Mouse (Mus musculus): ENCODE data around the gene Krt8. TPM values are rescaled to one million over a fixed set of nuclear protein-coding genes. Genes with fewer than 3 reads are reported as not detected.

The Krt8 gene
- total and polyA plus RNA-seq, 3 experiments, result 0.69 to 0.93 TPM; not detected in 1

- Histone ChIP-seq H3K27me3 (ENCODE audit: control insufficient read depth in 1 of 2, insufficient read depth in 2 of 2, low read length in 2 of 2) (no peaks in the 10 kb centered on the region), H3K9ac (ENCODE audit: control insufficient read depth, low read depth, low read length, poor library complexity, severe bottlenecking) (no peak overlapping the region), H3K4me1 (ENCODE audit: control insufficient read depth in 1 of 2, insufficient read depth in 2 of 2, low read length in 2 of 2) (peaks cover 4 to 42% of the 10 kb centered on the region in 2 experiments), H3K27ac (ENCODE audit: control insufficient read depth, low read depth, low read length) (no peak overlapping the region), H3K36me3 (ENCODE audit: control insufficient read depth in 1 of 2, insufficient read depth in 2 of 2, low read length in 2 of 2) (peaks cover 0 to 27% of the 10 kb centered on the region in 2 experiments; a peak in 2 of 4 replicates), H3K79me2 (ENCODE audit: control insufficient read depth, insufficient read depth, low read length, poor library complexity) (no peaks in the 10 kb centered on the region), H3K4me3 (ENCODE audit: control insufficient read depth in 1 of 2, insufficient read depth in 1 of 2, low read depth in 2 of 2, low read length in 2 of 2) (no peak overlapping the region), H3K9me3 (replicated peaks; ENCODE audit: insufficient read depth, low read length) (no peaks in the 10 kb centered on the region)
- DNase-seq (ENCODE audit: low read depth, low spot score), result peak; percentile 50
- TF ChIP-seq TCF12 (IDR thresholded peaks at IDR 0.05; ENCODE audit: low read depth, low read length), result peak; percentile 46; the same call in 1 of the 2 replicates
- TF ChIP-seq EP300 (IDR thresholded peaks at IDR 0.05; ENCODE audit: low read depth in 1 of 2, low read length in 2 of 2), result peak in 1 of 2 experiments; percentile 51; a peak in 2 of 4 replicates
- no peak for TF ChIP-seq CHD1 (IDR thresholded peaks at IDR 0.05; ENCODE audit: low read depth, low read length)
- TF ChIP-seq GATA1 (IDR thresholded peaks at IDR 0.05; ENCODE audit: low read depth, low read length), result peak; percentile 56
- peak; percentile 69; the same call in 1 of the 2 replicates for TF ChIP-seq RCOR1 (IDR thresholded peaks at IDR 0.05; ENCODE audit: low read depth, low read length)
- TF ChIP-seq SMC3 (IDR thresholded peaks at IDR 0.05; ENCODE audit: low read depth, low read length), result no peak
- TF ChIP-seq SIN3A (IDR thresholded peaks at IDR 0.05; ENCODE audit: low read length), result no peak
- TF ChIP-seq ETS1 (IDR thresholded peaks at IDR 0.05; ENCODE audit: low read depth, low read length), result no peak
Observed at GRCm38 (mm10) chr15:102014848-102015247, 10.6 kb upstream of the Krt8 start.

GRCm38 (mm10) chr15:102013651-102014050 lies 9.4 kb upstream of the Krt8 start:
- Histone ChIP-seq H3K9me3 (replicated peaks; ENCODE audit: insufficient read depth, low read length) (no peaks in the 10 kb centered on the region), H3K4me3 (ENCODE audit: control insufficient read depth in 1 of 2, insufficient read depth in 1 of 2, low read depth in 2 of 2, low read length in 2 of 2) (no peak overlapping the region), H3K36me3 (ENCODE audit: control insufficient read depth in 1 of 2, insufficient read depth in 2 of 2, low read length in 2 of 2) (peaks cover 0 to 27% of the 10 kb centered on the region in 2 experiments; a peak in 2 of 4 replicates), H3K27me3 (ENCODE audit: control insufficient read depth in 1 of 2, insufficient read depth in 2 of 2, low read length in 2 of 2) (no peaks in the 10 kb centered on the region), H3K79me2 (ENCODE audit: control insufficient read depth, insufficient read depth, low read length, poor library complexity) (no peaks in the 10 kb centered on the region), H3K9ac (ENCODE audit: control insufficient read depth, low read depth, low read length, poor library complexity, severe bottlenecking) (no peak overlapping the region), H3K27ac (ENCODE audit: control insufficient read depth, low read depth, low read length) (no peak overlapping the region), H3K4me1 (ENCODE audit: control insufficient read depth in 1 of 2, insufficient read depth in 2 of 2, low read length in 2 of 2) (peaks cover 4 to 42% of the 10 kb centered on the region in 2 experiments)
- TF ChIP-seq ETS1 (IDR thresholded peaks at IDR 0.05; ENCODE audit: low read depth, low read length) (no peak), RAD21 (IDR thresholded peaks at IDR 0.05; ENCODE audit: low read depth, low read length) (no peak), MXI1 (IDR thresholded peaks at IDR 0.05; ENCODE audit: low read depth, low read length) (no peak), NELFE (IDR thresholded peaks at IDR 0.05; ENCODE audit: low read depth, low read length) (no peak), MEF2A (IDR thresholded peaks at IDR 0.05; ENCODE audit: extremely low read depth, insufficient replicate concordance, low read depth, low read length, poor library complexity, severe bottlenecking) (no peak), POLR2AphosphoS2 (IDR thresholded peaks at IDR 0.05; ENCODE audit: low read length) (no peak), MYC (IDR thresholded peaks at IDR 0.05; ENCODE audit: low read depth, low read length) (no peak), USF2 (IDR thresholded peaks at IDR 0.05; ENCODE audit: borderline replicate concordance in 1 of 2, insufficient read depth in 1 of 2, low read depth in 1 of 2, low read length in 2 of 2) (no peak), ZKSCAN1 (IDR thresholded peaks at IDR 0.05; ENCODE audit: low read depth, low read length) (no peak), UBTF (IDR thresholded peaks at IDR 0.05; ENCODE audit: borderline replicate concordance, insufficient read depth, low read depth, low read length) (no peak), ZC3H11A (IDR thresholded peaks at IDR 0.05; ENCODE audit: low read depth, low read length) (no peak), POLR2AphosphoS5 (IDR thresholded peaks at IDR 0.05; ENCODE audit: borderline replicate concordance, low read depth, low read length) (no peak), MAFK (IDR thresholded peaks at IDR 0.05; ENCODE audit: borderline replicate concordance, low read depth, low read length) (no peak), CTCF (IDR thresholded peaks at IDR 0.05 in 2 of 3, conservative IDR thresholded peaks at IDR 0.05 in 1 of 3; ENCODE audit: control insufficient read depth in 1 of 3, insufficient read depth in 1 of 3, low read depth in 2 of 3, low read length in 3 of 3, poor library complexity in 1 of 3, severe bottlenecking in 1 of 3) (no peak), SIN3A (IDR thresholded peaks at IDR 0.05; ENCODE audit: low read length) (no peak), BHLHE40 (IDR thresholded peaks at IDR 0.05; ENCODE audit: borderline replicate concordance, low read depth, low read length) (no peak), KAT2A (conservative IDR thresholded peaks at IDR 0.05; ENCODE audit: low read depth, low read length) (no peak), ELF1 (IDR thresholded peaks at IDR 0.05; ENCODE audit: low read depth, low read length) (no peak)
- no peak for DNase-seq (ENCODE audit: low read depth, low spot score)

Data from MEL (cell line).